Mouse (Mus musculus) mature B cell (primary cell): ENCODE results near the gene Tedc1.

Experiments used
- in situ Hi-C: fragments of 300-500 bp; cut with MboI; formaldehyde crosslinking; loops from 2 replicates; pipeline ENCODE4 v1.14.3; 2019

The Tedc1 gene

GRCm38 (mm10) chr12:113155887-113156539 lies at the start of gene Tedc1:
Tedc1 (plus strand) TSS chr12:113156421.
- in situ Hi-C loops, result no loop called here

- in situ Hi-C loops, result no loop called here
These were observed 48.6 kb upstream of the Tedc1 start for GRCm38 (mm10) chr12:113107431-113108124.

- in situ Hi-C loops, result no loop called here
These were observed 47.5 kb upstream of the Tedc1 start for GRCm38 (mm10) chr12:113108528-113109283.

DNA sequence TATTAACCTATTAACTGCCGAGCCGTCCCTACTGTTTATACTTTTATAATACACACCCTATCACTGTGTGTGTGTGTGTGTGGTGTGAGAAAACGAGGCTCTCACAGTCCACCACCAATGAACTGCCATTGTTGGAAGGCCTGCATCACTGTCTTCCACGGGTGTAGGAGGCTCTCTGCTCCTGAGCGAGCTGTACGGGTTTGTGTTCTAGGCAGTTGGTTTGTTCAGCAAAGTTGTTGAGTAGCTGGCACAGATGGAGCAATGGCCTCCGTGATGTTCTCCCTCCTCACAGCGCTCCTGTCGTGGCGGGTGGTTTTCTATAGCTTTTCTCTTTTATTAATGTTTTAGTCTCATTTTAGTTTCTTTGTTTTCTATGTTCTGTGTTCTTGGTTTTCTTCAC lies 46.4 kb upstream of the Tedc1 start:
- in situ Hi-C loops, result no loop called here

GRCm38 (mm10) chr12:113114141-113114540 lies 42.1 kb upstream of the Tedc1 start:
- in situ Hi-C loops, result no loop called here

- in situ Hi-C loops, result no loop called here
These were observed 41.2 kb upstream of the Tedc1 start for GRCm38 (mm10) chr12:113114856-113115538.

DNA sequence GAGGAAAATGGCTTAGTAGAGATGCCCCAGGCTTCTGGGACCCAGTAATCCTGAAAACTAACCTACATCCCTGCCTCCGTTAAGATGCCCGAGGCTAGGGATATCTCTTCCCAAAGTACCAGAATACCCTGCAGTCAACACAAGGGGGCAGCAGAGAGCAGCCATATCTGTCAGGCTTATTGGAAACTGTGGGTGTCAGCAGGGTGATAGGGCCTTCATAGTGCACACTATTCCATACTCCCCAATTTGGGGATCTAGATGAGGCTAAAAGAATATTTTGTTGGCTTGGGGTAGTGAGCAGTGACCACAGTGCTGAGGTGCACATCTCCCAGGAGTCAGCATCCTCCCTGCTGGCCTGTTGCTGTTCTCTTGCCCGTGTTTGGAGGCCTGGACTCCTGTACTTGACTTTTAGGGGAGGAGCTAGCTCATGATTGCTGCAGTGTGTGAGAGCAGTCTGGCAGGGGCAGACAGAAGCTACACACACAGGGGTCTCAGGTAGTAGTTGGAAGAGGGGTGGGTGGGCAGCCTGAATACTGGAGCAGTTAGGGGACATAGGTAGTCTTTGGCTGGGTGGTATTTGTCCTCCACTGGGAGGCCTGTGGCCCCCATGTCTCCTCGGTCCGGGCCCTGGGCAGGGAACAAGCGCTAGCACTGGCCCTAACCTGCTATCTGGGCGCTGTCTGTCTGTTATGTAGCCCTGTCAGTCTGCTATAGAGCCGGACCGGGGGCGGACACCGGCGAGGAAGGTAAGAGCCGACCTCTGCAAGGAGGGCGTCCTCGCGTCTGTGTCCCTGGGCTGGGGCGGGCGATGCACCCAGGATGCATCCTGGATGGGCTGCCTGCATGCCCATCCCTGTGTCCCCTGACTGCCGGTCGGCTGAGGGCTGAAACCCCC lies 36.5 kb upstream of the Tedc1 start:
- in situ Hi-C loops, result no loop called here

GRCm38 (mm10) chr12:113124726-113125125 lies 31.5 kb upstream of the Tedc1 start:
- in situ Hi-C loops, result no loop called here

- in situ Hi-C loops, result no loop called here
These were observed 25.5 kb upstream of the Tedc1 start for GRCm38 (mm10) chr12:113130732-113131131.

- in situ Hi-C loops, result no loop called here
These were observed 24.6 kb upstream of the Tedc1 start for GRCm38 (mm10) chr12:113131601-113132000.

DNA sequence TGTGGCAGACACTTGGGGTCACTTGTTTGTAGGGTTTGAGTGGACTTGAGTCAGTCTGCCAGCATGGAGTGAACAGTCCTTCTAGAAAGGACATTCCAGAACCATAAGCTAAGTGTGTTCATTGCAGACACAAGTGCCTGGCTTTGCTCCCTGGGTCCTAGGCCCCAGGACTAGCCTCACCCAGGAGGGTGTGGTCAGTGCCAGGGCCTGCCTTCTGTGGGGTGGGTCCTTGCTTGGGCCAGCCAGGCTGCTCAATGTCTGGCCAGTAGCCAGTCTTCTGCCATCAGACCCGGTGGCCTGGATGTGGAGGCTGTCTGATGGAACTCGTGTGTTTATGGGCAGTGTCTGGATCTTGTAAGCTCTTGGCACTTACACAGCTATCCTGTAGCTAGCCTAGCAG lies 23.7 kb upstream of the Tedc1 start:
- in situ Hi-C loops, result no loop called here

- in situ Hi-C loops, result no loop called here
These were observed 23.0 kb upstream of the Tedc1 start for GRCm38 (mm10) chr12:113133260-113133659.

DNA sequence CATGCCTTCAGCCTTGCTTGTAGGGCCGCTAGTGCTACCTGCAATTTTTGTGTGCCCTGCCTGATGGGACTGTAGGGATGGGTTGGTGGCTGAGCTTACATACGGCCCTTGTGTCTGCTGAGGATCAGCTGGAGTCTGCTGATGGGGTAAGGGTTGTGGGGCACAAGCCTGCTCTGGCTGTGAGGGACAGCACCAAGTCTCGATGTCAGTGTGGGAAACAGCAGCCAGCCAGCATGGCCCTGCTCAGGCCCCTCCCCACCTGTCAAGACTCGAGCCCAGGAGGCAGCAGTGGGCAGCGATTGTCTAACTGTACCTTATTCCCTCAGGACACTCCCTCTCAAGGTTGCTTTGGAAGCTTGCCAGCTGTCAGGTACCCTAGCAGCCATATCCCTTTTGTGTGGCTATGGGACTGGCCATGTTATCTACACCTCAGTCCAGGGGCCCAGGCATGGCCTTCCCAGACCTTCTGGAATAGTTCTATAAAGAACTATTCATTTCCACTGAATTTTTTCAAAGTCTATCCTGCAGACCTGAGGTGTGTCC lies 22.3 kb upstream of the Tedc1 start:
- in situ Hi-C loops, result no loop called here

DNA sequence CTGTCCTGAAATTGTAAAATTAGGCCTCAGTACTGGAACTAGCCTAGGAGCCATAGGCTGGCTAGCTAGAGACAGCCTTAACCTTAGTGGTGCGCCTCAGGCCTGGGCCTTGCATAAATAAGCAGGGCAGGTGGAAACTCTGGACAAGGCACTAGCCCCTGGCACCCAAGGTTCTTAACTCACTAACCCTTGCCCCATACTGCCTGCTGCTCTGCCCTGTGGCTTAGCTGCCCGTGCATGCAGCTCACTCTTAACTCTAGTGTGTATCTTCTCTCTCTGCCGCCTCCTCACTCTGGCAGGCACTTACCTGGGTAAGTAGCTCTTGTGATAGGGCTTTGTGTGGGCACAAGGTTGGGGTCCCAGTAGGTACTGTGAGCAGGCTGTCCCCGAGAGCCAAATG lies 21.7 kb upstream of the Tedc1 start:
- in situ Hi-C loops, result no loop called here

DNA sequence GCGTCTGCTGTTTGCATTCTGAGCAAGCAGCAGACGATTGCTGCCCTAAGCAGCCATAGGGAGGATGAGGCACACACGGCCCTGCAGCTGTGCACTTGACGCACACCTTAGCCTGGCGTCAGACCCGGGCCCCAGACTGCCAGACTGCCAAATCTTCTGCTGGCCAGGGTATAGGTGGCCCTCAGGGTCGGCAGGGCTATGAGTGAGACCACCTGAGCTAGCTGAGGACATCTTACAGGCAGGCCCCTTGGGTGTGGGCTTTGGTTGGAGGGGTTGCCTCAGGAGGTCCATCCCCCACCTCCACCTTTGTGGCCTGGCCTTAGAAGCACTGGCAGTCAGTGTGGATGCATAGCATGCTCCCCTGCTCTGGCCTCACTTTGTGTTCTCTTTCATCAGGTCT lies 20.8 kb upstream of the Tedc1 start:
- in situ Hi-C loops, result no loop called here

GRCm38 (mm10) chr12:113136492-113137020 lies 19.7 kb upstream of the Tedc1 start:
- in situ Hi-C loops, result no loop called here

GRCm38 (mm10) chr12:113137260-113138213 lies 18.7 kb upstream of the Tedc1 start:
- in situ Hi-C loops, result no loop called here

GRCm38 (mm10) chr12:113138291-113138690 lies 17.9 kb upstream of the Tedc1 start:
- in situ Hi-C loops, result no loop called here
